Mouse (Mus musculus): ENCODE measurements at regions not wholly inside any gene's neighbourhood (a gene's known extent, or its start where the extent isn't known, plus 50 kb on each side); places are given as distances from the start of the nearest gene placed in this dataset.

DNA sequence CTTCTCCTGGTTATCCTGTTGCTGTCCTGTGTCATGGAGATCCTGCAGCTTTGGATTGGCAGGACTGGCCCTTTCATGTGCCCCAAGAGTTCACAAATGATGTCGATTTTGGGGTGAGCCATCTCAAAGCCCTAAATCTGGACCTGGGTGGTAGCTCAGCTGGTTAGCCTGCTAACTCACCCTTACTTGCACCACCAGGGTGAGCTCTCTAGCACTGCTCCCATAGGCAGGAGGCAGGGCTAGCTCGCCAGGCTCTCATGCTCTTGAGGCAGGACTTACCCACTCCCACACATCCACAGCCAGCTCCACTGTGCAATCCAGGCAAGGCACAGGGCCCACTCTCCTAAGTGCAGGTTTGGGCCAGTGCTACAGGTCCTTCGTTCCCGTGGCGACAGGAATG is 605.5 kb upstream of the Nrp1 start:
- TF ChIP-seq ZNF384 (IDR thresholded peaks at IDR 0.05; ENCODE audit: low read depth, low read length) (no peak), CHD2 (IDR thresholded peaks at IDR 0.05; ENCODE audit: low read depth, low read length) (no peak)

All from ES-E14 (cell line).